Mouse (Mus musculus): ENCODE results near the gene Syne2. TPM values are rescaled to one million over a fixed set of nuclear protein-coding genes. Genes with fewer than 3 reads are reported as not detected.

The Syne2 gene
- polyA plus RNA-seq, 1 experiment: 9.8 TPM

DNA sequence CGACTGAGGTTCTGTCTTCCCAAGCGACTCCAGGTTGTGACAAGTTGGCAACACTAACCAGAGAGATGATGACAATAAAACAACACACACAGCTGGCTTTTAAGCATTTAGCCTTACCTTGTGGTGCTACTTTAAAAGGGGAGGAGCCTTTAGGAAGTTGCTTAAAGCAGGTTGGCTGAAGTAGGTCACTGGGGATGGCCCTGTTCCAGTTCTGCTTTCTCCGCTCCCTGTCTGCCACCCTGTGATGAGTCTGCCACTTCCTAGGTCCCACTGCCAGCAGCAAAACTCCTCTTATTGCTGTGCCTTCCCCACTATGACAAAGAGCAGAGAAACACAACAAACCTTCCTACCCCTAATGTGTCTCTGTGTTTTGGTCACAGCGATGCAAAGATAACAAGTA is 11.7 kb upstream of the Syne2 start:
- Histone ChIP-seq H3K4me3 (ENCODE audit: insufficient read depth, low read length) (no peak overlapping the region), H3K4me1 (ENCODE audit: control insufficient read depth, insufficient read depth, low read length) (no peaks in the 10 kb centered on the region), H3K27ac (ENCODE audit: insufficient read depth, low read depth, low read length) (no peak overlapping the region)
- no peak for TF ChIP-seq POLR2A (IDR thresholded peaks at IDR 0.05; ENCODE audit: borderline replicate concordance, low read depth, low read length)
- no peak for TF ChIP-seq CTCF (IDR thresholded peaks at IDR 0.05; ENCODE audit: low read depth, low read length)

DNA sequence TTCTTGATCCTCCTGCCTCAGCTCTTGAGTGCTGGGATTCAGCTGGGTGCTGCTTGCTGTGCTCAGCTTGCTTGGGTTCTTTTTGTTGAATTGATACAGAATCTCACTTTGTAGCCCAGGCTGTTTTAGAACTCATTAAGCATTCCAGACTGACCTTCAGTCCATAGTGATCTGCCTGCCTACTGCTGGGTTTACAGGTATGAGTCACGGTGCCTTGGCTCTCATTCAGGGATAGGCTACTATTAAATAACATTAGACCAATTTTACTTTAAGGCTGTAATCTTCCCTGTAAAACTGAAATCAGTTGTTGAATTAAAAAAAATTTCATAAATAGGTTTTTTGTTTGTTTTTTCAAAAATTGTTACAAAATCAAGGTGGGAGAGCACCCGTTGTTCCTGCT is 4.2 kb upstream of the Syne2 start:
- no peak overlapping the region for H3K27ac ChIP-seq (ENCODE audit: insufficient read depth, low read depth, low read length)
- no peaks in the 10 kb centered on the region for H3K4me1 ChIP-seq (ENCODE audit: control insufficient read depth, insufficient read depth, low read length)
- no peak for TF ChIP-seq CTCF (IDR thresholded peaks at IDR 0.05; ENCODE audit: low read depth, low read length)
- no peak for TF ChIP-seq POLR2A (IDR thresholded peaks at IDR 0.05; ENCODE audit: borderline replicate concordance, low read depth, low read length)
- H3K4me3 ChIP-seq (ENCODE audit: insufficient read depth, low read length): no peak overlapping the region

DNA sequence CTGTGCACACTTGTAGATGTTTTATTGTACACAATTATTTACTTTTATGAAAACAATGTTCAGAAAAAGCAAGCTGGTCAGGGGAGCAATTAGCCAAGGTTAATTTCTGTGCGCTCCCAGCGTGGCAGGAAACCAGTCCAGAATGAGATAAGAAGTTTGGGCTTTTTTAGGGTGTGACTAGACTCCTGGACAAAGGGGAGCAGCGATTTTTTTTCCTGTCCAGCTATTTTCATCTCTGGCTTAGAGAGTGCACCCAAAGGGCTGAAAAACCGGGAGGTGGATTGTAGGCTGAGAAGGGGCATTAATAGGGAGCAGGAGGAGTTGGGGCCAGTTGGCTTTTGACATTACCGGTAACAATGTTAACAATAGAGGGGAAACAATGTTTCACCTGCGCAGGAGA is 3.4 kb upstream of the Syne2 start:
- H3K27ac ChIP-seq (ENCODE audit: insufficient read depth, low read depth, low read length): no peak overlapping the region
- no peak overlapping the region for H3K4me3 ChIP-seq (ENCODE audit: insufficient read depth, low read length)
- H3K4me1 ChIP-seq (ENCODE audit: control insufficient read depth, insufficient read depth, low read length): no peaks in the 10 kb centered on the region
- TF ChIP-seq POLR2A (IDR thresholded peaks at IDR 0.05; ENCODE audit: borderline replicate concordance, low read depth, low read length) (no peak), CTCF (IDR thresholded peaks at IDR 0.05; ENCODE audit: low read depth, low read length) (no peak)

DNA sequence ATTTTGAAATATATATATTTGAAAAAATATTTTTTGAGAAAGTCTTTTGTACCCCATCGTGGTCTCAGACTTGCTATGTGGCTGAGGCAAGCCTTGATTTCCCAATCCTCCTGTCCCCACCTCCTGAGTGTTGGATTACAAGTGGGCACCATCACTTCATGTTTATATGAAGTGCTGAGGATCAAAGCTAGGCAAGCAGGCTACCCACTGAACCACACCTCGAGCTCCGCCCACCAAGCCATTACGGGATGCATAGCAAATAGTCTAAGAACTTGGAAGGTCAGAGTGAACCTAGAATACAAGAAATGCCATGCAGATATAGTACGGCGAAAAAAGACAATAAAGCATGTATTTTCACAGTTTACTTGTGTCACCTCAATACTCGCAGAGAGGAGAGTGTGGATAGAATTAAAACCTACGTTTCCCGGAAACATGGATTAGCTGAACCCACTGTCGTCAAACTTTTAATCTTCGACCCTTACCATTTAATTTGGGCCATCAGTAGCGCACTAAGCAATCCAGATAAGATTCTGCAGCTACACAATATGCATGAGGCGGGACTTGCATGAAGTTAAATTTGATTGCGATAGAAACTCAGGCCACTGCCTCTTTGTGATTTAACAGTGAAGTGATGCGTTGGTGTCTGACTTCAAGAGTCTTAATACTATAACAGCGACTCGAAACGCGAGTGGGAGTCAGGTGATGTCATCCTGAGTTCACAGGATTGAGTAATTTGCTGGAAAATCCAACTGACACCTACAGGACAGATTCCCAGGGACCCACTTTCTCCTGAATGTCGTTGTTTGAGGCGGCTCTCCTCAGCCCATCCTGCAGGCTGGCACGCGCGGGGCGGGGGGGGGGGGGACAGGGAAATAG is 715 bp upstream of the Syne2 start:
- Histone ChIP-seq H3K4me1 (ENCODE audit: control insufficient read depth, insufficient read depth, low read length) (no peaks in the 10 kb centered on the region), H3K4me3 (ENCODE audit: insufficient read depth, low read length) (no peak overlapping the region; the same call in 1 of the 2 replicates), H3K27ac (ENCODE audit: insufficient read depth, low read depth, low read length) (no peak overlapping the region)
- no peak for TF ChIP-seq POLR2A (IDR thresholded peaks at IDR 0.05; ENCODE audit: borderline replicate concordance, low read depth, low read length)
- no peak for TF ChIP-seq CTCF (IDR thresholded peaks at IDR 0.05; ENCODE audit: low read depth, low read length)

DNA sequence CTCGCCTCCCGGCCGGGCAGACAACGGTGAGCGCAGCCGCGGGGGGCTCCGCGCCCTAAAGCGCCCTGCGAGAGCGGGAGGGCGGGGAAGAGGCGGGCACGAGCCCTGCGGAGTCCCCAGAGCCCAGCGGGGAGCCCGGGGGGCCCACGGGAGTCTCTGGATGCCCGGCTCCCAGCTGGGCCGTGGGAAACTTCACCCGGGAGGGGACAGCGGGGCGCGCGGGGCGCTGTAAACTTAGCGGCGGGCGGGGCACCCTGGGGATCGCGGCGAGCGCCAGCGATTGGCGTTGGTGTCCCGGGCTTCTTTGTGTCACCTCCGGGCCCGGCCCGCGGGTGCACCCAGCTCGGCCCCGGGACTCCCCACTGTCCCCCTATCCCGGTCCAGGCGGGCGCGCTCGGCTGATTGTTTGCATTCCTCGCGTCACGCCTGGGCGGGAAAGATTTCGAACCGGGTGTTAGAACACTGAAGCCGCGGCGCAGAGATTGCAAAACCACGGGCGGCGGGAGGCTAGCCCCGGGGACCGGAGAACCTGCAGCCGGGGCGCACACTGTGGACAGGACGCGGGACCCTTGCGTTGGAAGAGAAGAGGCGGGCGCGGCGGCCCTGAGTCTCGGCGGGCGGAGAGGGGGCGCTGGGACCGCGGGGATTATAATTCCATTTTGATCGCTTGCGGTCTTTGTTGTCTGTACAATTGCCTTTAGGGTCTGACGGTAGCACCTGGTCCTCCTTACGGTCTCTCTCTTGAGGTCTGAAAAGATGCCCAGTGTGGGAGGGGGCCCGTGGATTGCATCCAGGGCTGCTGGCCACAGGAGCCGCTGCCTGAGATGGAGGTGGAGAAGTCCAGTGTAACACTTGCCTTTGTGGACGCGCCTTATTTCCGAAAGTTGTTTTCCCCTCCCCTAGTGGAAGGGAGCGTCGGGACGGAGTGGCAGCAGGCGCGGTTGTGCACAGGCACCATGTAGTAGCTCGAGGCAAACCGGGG is 810 bp downstream of the Syne2 start:
- TF ChIP-seq POLR2A (IDR thresholded peaks at IDR 0.05; ENCODE audit: borderline replicate concordance, low read depth, low read length) (no peak), CTCF (IDR thresholded peaks at IDR 0.05; ENCODE audit: low read depth, low read length) (no peak)
- no peaks in the 10 kb centered on the region for H3K4me1 ChIP-seq (ENCODE audit: control insufficient read depth, insufficient read depth, low read length)
- no peak overlapping the region for H3K27ac ChIP-seq (ENCODE audit: insufficient read depth, low read depth, low read length)
- peak overlapping the region; percentile 70 for H3K4me3 ChIP-seq (ENCODE audit: insufficient read depth, low read length)

DNA sequence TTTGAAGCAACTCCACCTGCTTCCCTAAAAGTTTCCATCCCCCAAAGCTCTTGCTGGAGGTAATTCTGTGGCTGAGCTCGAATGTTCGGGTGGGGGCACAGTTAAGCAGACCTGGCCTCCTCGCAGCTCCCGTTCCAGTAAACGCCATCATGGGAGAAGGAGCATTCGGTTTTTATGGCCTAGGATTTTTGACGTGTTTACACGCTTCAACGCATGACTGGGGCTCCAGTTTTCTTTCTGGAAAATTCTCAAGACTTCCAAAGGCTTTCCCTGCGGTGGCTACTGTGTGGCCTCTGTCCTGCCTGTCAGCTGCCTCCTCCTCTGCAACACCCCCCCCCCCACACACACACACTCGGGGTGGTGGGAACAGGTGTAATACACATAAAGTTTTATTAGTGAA is 1.5 kb downstream of the Syne2 start:
- no peak overlapping the region for H3K4me3 ChIP-seq (ENCODE audit: insufficient read depth, low read length)
- TF ChIP-seq POLR2A (IDR thresholded peaks at IDR 0.05; ENCODE audit: borderline replicate concordance, low read depth, low read length) (no peak), CTCF (IDR thresholded peaks at IDR 0.05; ENCODE audit: low read depth, low read length) (no peak)
- no peaks in the 10 kb centered on the region for H3K4me1 ChIP-seq (ENCODE audit: control insufficient read depth, insufficient read depth, low read length)
- no peak overlapping the region for H3K27ac ChIP-seq (ENCODE audit: insufficient read depth, low read depth, low read length)

DNA sequence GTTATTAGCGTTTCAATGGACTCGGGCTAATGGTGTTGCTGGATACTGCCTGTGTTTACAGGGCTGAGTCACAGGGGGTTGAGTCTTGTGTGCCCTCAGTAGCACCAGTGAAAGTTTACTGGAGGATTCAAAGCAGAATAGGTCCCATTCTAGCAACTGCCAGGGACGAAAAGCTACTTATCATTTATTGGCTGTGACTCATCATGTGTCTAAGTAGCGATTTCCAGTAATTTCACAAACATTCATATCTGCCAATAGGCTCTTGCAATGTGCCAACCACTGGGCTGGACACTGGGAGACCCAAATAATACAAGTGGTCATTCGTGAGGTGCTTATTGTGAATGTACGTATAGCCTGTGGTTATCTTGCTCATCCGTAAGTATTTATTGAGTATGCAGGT is 2.3 kb downstream of the Syne2 start:
- no peak overlapping the region for H3K27ac ChIP-seq (ENCODE audit: insufficient read depth, low read depth, low read length)
- H3K4me1 ChIP-seq (ENCODE audit: control insufficient read depth, insufficient read depth, low read length): no peaks in the 10 kb centered on the region
- H3K4me3 ChIP-seq (ENCODE audit: insufficient read depth, low read length): no peak overlapping the region
- no peak for TF ChIP-seq POLR2A (IDR thresholded peaks at IDR 0.05; ENCODE audit: borderline replicate concordance, low read depth, low read length)
- no peak for TF ChIP-seq CTCF (IDR thresholded peaks at IDR 0.05; ENCODE audit: low read depth, low read length)

DNA sequence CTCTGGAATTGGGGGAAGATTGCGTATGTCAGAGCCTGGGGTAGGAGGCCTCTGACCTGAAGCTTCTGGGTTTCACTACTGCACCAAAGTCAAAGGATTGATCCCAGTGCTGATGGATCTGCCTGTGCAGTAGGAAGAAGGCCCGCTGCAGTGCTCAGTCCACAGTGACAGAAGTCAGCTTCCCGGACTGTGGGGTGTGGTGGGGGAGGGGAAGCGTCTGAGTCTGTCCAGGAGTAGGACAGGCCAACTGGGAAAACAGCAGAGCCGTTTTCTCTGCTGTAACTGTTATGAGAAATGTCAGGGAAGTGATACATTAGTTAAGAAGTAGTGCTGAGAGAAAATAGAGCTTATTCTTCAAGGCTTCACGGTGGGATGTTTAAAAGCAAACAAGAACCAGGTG is 4.2 kb downstream of the Syne2 start:
- Histone ChIP-seq H3K27ac (ENCODE audit: insufficient read depth, low read depth, low read length) (no peak overlapping the region), H3K4me3 (ENCODE audit: insufficient read depth, low read length) (no peak overlapping the region), H3K4me1 (ENCODE audit: control insufficient read depth, insufficient read depth, low read length) (no peaks in the 10 kb centered on the region)
- TF ChIP-seq POLR2A (IDR thresholded peaks at IDR 0.05; ENCODE audit: borderline replicate concordance, low read depth, low read length) (no peak), CTCF (IDR thresholded peaks at IDR 0.05; ENCODE audit: low read depth, low read length) (no peak)

DNA sequence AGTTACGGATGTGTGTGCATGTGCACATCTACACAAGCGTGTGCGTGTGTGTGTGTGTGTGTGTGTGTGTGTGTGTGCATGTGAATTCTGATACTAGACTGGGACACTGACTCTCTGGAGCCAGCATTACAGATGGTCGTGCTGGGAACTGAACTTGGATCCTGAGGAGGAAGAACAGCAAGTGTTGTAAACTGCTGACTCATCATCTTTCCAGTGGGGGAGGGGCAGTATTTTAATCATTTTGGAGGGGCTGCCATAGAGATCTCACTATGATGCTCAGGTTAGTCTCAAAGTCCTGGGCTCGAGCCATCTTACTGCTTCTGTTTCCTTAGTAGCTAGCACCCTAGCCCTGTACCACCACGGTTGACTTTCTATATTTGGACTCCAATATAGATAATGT is 5.5 kb downstream of the Syne2 start:
- Histone ChIP-seq H3K4me1 (ENCODE audit: control insufficient read depth, insufficient read depth, low read length) (no peaks in the 10 kb centered on the region), H3K27ac (ENCODE audit: insufficient read depth, low read depth, low read length) (no peak overlapping the region), H3K4me3 (ENCODE audit: insufficient read depth, low read length) (no peak overlapping the region)
- no peak for TF ChIP-seq POLR2A (IDR thresholded peaks at IDR 0.05; ENCODE audit: borderline replicate concordance, low read depth, low read length)
- TF ChIP-seq CTCF (IDR thresholded peaks at IDR 0.05; ENCODE audit: low read depth, low read length): no peak

DNA sequence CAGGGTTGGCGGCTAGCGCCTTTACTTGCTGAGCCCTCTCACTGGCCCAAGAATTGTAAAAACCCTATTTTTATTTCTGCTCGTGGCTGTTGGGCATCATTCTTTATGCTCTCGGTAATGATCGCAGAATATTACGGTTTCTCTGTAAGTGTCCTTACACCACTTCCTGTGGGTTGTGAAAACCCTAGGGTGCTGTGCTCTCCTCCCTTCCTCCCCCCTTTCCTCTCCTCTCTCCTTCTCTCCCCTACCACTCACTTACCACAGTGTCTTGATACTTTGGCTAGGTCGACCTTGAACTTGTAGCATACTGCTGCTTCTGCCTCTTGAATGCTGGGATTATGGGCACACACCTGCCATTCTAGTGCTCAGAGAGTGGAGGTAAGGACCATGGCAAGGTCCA is 7.5 kb downstream of the Syne2 start:
- no peaks in the 10 kb centered on the region for H3K4me1 ChIP-seq (ENCODE audit: control insufficient read depth, insufficient read depth, low read length)
- TF ChIP-seq POLR2A (IDR thresholded peaks at IDR 0.05; ENCODE audit: borderline replicate concordance, low read depth, low read length): no peak
- no peak for TF ChIP-seq CTCF (IDR thresholded peaks at IDR 0.05; ENCODE audit: low read depth, low read length)
- no peak overlapping the region for H3K4me3 ChIP-seq (ENCODE audit: insufficient read depth, low read length)
- H3K27ac ChIP-seq (ENCODE audit: insufficient read depth, low read depth, low read length): no peak overlapping the region
